ENCODE assay signal across 9 mouse cellular contexts in genomic region chr2:92391703-92392317, GRCm38 (mm10). TPM values are rescaled to one million over a fixed set of nuclear protein-coding genes. Genes with fewer than 3 reads are reported as not detected.
DNase-seq lines count a peak whose midpoint lies in the region; ATAC-seq and TF ChIP-seq lines count a peak whose summit lies in the region.
"Had no signal": no experiment of that assay in that cellular context is flagged by ENCODE, and none has a peak within 500 bp of the region (broad histone marks: within the 10 kb centered on the region; RNA-seq: fewer than 3 reads in every experiment).

No protein-coding gene starts in this region.

- H3K27me3 ChIP-seq in heart, adult 2 months (ENCODE audit: control insufficient read depth, insufficient read depth, low read length) = no peaks in the 10 kb centered on the region
- no peaks in the 10 kb centered on the region for H3K27me3 ChIP-seq in testis, adult 2 months (ENCODE audit: control insufficient read depth, insufficient read depth, low read length)
- peaks cover 100% of the 10 kb centered on the region for H3K27me3 ChIP-seq in liver, embryonic 12.5 days (replicated peaks)

- no peak for TF ChIP-seq POLR2A in heart, adult 2 months (IDR thresholded peaks at IDR 0.05; ENCODE audit: insufficient read depth, low read depth, low read length)
- TF ChIP-seq POLR2A in testis, adult 2 months (IDR thresholded peaks at IDR 0.05; ENCODE audit: control insufficient read depth, low read depth, low read length) = no peak

- H3K9ac ChIP-seq in heart, adult 2 months (ENCODE audit: low read depth, low read length) = peak overlapping the region; percentile 39
- no peak overlapping the region; the same call in 1 of the 2 replicates for H3K9ac ChIP-seq in liver, embryonic 12.5 days

- WGBS in heart, adult 2 months = 37% methylated on average over 11 of the region's 11 CpGs
- WGBS in liver, embryonic 12.5 days (ENCODE audit: insufficient replicate concordance) = 31% methylated on average over 11 of the region's 11 CpGs

- no peaks in the 10 kb centered on the region for H3K79me2 ChIP-seq in heart, adult 2 months (replicated peaks; ENCODE audit: control insufficient read depth, insufficient read depth, low read length)

- H3K4me1 ChIP-seq in heart, adult 2 months (ENCODE audit: control insufficient read depth, insufficient read depth, low read length) = peaks cover 2% of the 10 kb centered on the region; the same call in 1 of the 2 replicates
- H3K4me1 ChIP-seq in testis, adult 2 months (ENCODE audit: control insufficient read depth, insufficient read depth, low read length) = peaks cover 23% of the 10 kb centered on the region
- H3K4me1 ChIP-seq in liver, embryonic 12.5 days = peaks cover 35% of the 10 kb centered on the region

- no peak for DNase-seq in heart, adult 2 months
- DNase-seq in heart, adult 18-20 months = no peak
- DNase-seq in testis, postnatal 10 days (ENCODE audit: low spot score) = no peak
- DNase-seq in urinary bladder, adult 18-20 months (ENCODE audit: low spot score in 2 of 2) = no peak
- DNase-seq in embryo, embryonic 10 days (ENCODE audit: low spot score) = no peak

- no peaks in the 10 kb centered on the region for H3K36me3 ChIP-seq in heart, adult 2 months (ENCODE audit: control insufficient read depth, insufficient read depth, low read length)
- H3K36me3 ChIP-seq in testis, adult 2 months (ENCODE audit: control insufficient read depth, insufficient read depth, low read length) = no peaks in the 10 kb centered on the region
- H3K36me3 ChIP-seq in liver, embryonic 12.5 days = no peaks in the 10 kb centered on the region

- peak overlapping the region; percentile 46 for H3K4me2 ChIP-seq in liver, embryonic 12.5 days

- no peak for ATAC-seq in liver, embryonic 12.5 days
- no peak for ATAC-seq in megakaryocyte, adult 5-6 weeks (ENCODE audit: poor library complexity, severe bottlenecking)

- TF ChIP-seq EP300 in heart, adult 2 months (IDR thresholded peaks at IDR 0.05; ENCODE audit: insufficient read depth, low read depth, low read length) = no peak

- TF ChIP-seq CTCF in heart, adult 2 months (IDR thresholded peaks at IDR 0.05) = no peak
- no peak for TF ChIP-seq CTCF in testis, adult 2 months (IDR thresholded peaks at IDR 0.05; ENCODE audit: control insufficient read depth, insufficient read depth, insufficient replicate concordance, low read depth, low read length)

- intact Hi-C loops in heart, adult 2 months (cut with DNase I) = loop anchor here (2.0 kb wide), 1 partner anchor 29 kb away; no protein-coding TSS in a partner anchor

- H3K27ac ChIP-seq in heart, adult 2 months = peak overlapping the region; percentile 23; the same call in 1 of the 2 replicates
- H3K27ac ChIP-seq in testis, adult 2 months (ENCODE audit: control insufficient read depth, insufficient read depth, low read depth, low read length) = no peak overlapping the region
- no peak overlapping the region for H3K27ac ChIP-seq in liver, embryonic 12.5 days

- no peaks in the 10 kb centered on the region for H3K9me3 ChIP-seq in liver, embryonic 12.5 days (replicated peaks)

- peak overlapping the region; percentile 16; the same call in 1 of the 2 replicates for H3K4me3 ChIP-seq in heart, adult 2 months
- peak overlapping the region; percentile 49 for H3K4me3 ChIP-seq in testis, adult 2 months (ENCODE audit: control insufficient read depth, low read depth, low read length)
- peak overlapping the region; percentile 34 for H3K4me3 ChIP-seq in liver, embryonic 12.5 days

RNA-seq across cellular contexts. Expression of gene Mapk8ip1, which starts 9.3 kb away (rescaled TPM):
- 1 to 10 TPM; 3.8 to 4.5 TPM for total RNA-seq in heart, adult 2 months (2021)
- 6.9 and 7.1 TPM in 2 replicates for polyA plus RNA-seq in heart, adult 2 months (2012; rRNA removed)
- total RNA-seq in heart, adult 18-20 months (2021) = 1 to 10 TPM; 3.2 to 3.7 TPM
- polyA plus RNA-seq in testis, adult 2 months (2012; rRNA removed) = 23.2 and 28.4 TPM in 2 replicates
- polyA plus RNA-seq in liver, embryonic 12.5 days (2016; fragmentation: Nextera tagmentation; extraction: Ambion mirVana) = 4.6 and 4.7 TPM in 2 replicates
- not detected in 2 replicates for total RNA-seq in megakaryocyte, adult 5-6 weeks (2015)
- total RNA-seq in megakaryocyte, adult 5-6 weeks (2017) = 0.04 TPM in 1 of 2 replicates, not detected in the other
- total RNA-seq: common myeloid progenitor, adult 5-6 weeks had no signal

RNA-seq across cellular contexts. Expression of gene 1700029I15Rik, which starts 9.5 kb away (rescaled TPM):
- 1 to 10 TPM in 1 of 2 experiments, under 1 TPM in 1; 0.63 to 1.1 TPM for total RNA-seq in heart, adult 2 months (2021)
- 2.4 and 2.8 TPM in 2 replicates for polyA plus RNA-seq in heart, adult 2 months (2012; rRNA removed)
- total RNA-seq in heart, adult 18-20 months (2021) = 1 to 10 TPM in 1 of 2 experiments, under 1 TPM in 1; 0.25 to 1.1 TPM
- polyA plus RNA-seq in testis, adult 2 months (2012; rRNA removed) = 565 and 772 TPM in 2 replicates
- polyA plus RNA-seq in liver, embryonic 12.5 days (2016; fragmentation: Nextera tagmentation; extraction: Ambion mirVana) = 1.1 and 1.4 TPM in 2 replicates
- 2.6 and 3.5 TPM in 2 replicates for total RNA-seq in megakaryocyte, adult 5-6 weeks (2015)
- 1.5 and 3.1 TPM in 2 replicates for total RNA-seq in megakaryocyte, adult 5-6 weeks (2017)

RNA-seq across cellular contexts. Expression of gene Large2, which starts 17.1 kb away (rescaled TPM):
- total RNA-seq in heart, adult 2 months (2021) = not detected
- polyA plus RNA-seq in heart, adult 2 months (2012; rRNA removed) = 0.50 and 0.84 TPM in 2 replicates
- total RNA-seq in heart, adult 18-20 months (2021) = under 1 TPM in 1 of 2 experiments, not detected in 1; 0.41 TPM
- polyA plus RNA-seq in testis, adult 2 months (2012; rRNA removed) = 11.2 and 11.8 TPM in 2 replicates
- polyA plus RNA-seq in liver, embryonic 12.5 days (2016; fragmentation: Nextera tagmentation; extraction: Ambion mirVana) = 1.8 and 2.0 TPM in 2 replicates
- total RNA-seq in megakaryocyte, adult 5-6 weeks (2015) = not detected in 2 replicates
- total RNA-seq in megakaryocyte, adult 5-6 weeks (2017) = not detected in 2 replicates

RNA-seq across cellular contexts. Expression of gene Pex16, which starts 17.3 kb away (rescaled TPM):
- total RNA-seq in heart, adult 2 months (2021) = 10 to 100 TPM; 19.6 to 23.1 TPM
- 35.6 and 36.8 TPM in 2 replicates for polyA plus RNA-seq in heart, adult 2 months (2012; rRNA removed)
- 10 to 100 TPM; 24.8 to 27.4 TPM for total RNA-seq in heart, adult 18-20 months (2021)
- polyA plus RNA-seq in testis, adult 2 months (2012; rRNA removed) = 89.9 and 91.5 TPM in 2 replicates
- polyA plus RNA-seq in liver, embryonic 12.5 days (2016; fragmentation: Nextera tagmentation; extraction: Ambion mirVana) = 20.1 and 21.2 TPM in 2 replicates
- 13.8 and 18.1 TPM in 2 replicates for total RNA-seq in megakaryocyte, adult 5-6 weeks (2015)
- 7.4 and 17.4 TPM in 2 replicates for total RNA-seq in megakaryocyte, adult 5-6 weeks (2017)

RNA-seq across cellular contexts. Expression of gene Cry2, which starts 42.0 kb away (rescaled TPM):
- 10 to 100 TPM; 12.7 to 29.3 TPM for total RNA-seq in heart, adult 2 months (2021)
- polyA plus RNA-seq in heart, adult 2 months (2012; rRNA removed) = 19.1 and 24.5 TPM in 2 replicates
- 10 to 100 TPM; 15.4 to 16.7 TPM for total RNA-seq in heart, adult 18-20 months (2021)
- polyA plus RNA-seq in testis, adult 2 months (2012; rRNA removed) = 20.4 and 22.0 TPM in 2 replicates
- 14.1 and 14.5 TPM in 2 replicates for polyA plus RNA-seq in liver, embryonic 12.5 days (2016; fragmentation: Nextera tagmentation; extraction: Ambion mirVana)
- total RNA-seq in megakaryocyte, adult 5-6 weeks (2015) = 3.5 and 4.1 TPM in 2 replicates
- 3.2 and 4.3 TPM in 2 replicates for total RNA-seq in megakaryocyte, adult 5-6 weeks (2017)

Comparison
In these comparisons a context has a peak if more than half of its experiments do, and no peak if none do; other contexts are left out.
1. RNA of gene Mapk8ip1, which starts 9.3 kb away (total RNA-seq): 3.8 to 4.5 TPM in heart, adult 2 months and 3.2 to 3.7 TPM in heart, adult 18-20 months; 0.04 TPM in megakaryocyte, adult 5-6 weeks; every median in the first group is over 4 times any median in the second.
2. Peak in every context shown above with its lines, with median percentiles within 50 percentile points of each other: H3K4me3 ChIP-seq.